Mouse (Mus musculus): ENCODE results near the gene Igf2bp3. TPM values are rescaled to one million over a fixed set of nuclear protein-coding genes. Genes with fewer than 3 reads are reported as not detected.

The Igf2bp3 gene
- polyA plus RNA-seq, 1 experiment from 2014 or later = 40.7 TPM

DNA sequence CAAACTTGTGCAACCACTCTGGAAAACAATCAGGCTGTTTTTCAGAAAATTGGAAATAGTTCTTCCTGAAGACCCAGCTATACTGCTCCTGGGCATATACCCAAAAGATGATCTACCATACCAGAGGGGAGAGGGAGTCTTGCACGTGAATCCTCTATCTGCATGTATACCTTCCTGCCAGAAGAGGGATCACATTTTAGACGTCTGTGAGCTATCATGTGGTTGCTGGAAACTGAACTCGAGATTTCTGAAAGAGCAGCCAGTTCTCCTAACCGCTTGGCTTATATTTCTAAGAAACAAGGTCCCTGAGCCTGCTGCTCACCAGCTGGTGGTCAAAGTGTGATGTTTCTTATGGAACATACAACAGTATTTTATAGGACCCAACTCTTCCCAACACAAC lies 146.4 kb downstream of the Igf2bp3 start:
- Histone ChIP-seq H3K9ac (ENCODE audit: low read length) (no peak overlapping the region), H3K4me3 (ENCODE audit: low read depth, low read length) (no peak overlapping the region), H3K9me3 (ENCODE audit: control insufficient read depth, low read length) (no peaks in the 10 kb centered on the region), H3K4me1 (replicated peaks; ENCODE audit: control insufficient read depth, insufficient read depth) (no peaks in the 10 kb centered on the region), H3K36me3 (ENCODE audit: control insufficient read depth, insufficient read depth, low read length) (no peaks in the 10 kb centered on the region), H3K4me2 (replicated peaks; ENCODE audit: low read depth) (no peak overlapping the region), H3K27me3 (ENCODE audit: control insufficient read depth, insufficient read depth, low read length) (no peaks in the 10 kb centered on the region), H3K27ac (replicated peaks) (no peak overlapping the region)
- no peak for TF ChIP-seq CTCF (IDR thresholded peaks at IDR 0.05; ENCODE audit: low read depth)
- WGBS = 26% methylated on average over 4 of the region's 4 CpGs
- DNase-seq (ENCODE audit: low spot score) (no peak), ATAC-seq (ENCODE audit: low FRiP score, low TSS enrichment) (no peak)

DNA sequence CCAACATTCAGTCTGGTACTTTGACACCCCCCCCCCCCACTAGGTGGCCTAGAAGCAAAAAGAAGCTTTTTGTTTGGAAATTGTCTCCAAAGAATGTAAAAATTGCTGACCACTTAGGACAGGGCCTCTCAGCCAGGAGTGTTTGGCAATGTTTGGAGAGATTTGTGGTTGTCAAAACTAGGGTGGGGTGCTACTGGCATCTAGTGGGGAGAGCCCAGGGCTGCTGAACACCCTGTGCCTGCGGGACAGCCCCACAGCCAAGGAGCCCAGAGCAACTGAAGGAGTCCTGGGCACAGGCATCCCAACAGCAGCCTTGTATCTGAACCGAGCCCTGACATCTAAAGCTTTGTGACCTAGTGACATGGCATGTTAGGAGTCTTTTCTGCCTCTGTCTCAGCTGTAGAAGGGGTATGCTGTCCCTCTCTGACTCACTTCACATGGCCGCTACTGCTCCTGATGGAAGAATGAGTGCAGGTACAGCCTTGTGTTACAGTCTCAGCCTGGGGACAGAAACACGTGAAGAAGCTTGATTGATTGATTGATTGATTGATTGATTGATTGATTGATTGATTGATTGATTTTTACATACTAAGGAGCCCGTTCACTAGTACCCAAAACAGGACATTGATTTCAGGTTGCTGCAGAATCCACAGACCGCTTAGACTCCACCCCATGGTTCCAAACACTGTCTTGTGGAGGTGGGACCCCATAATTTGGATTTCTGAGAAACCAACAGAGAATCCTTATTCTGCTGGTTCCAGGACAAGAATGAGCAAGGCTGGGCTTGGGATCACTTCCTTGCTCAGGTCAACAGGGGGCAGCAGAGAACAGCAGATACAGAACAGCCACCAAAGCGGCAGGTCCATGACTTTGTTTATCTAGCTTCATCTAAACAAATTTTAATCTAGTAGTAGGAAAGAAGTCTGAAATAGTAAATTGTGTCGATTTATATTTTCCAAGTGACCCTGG lies 157.4 kb downstream of the Igf2bp3 start:
- no peak; the same call in 1 of the 2 replicates for ATAC-seq (ENCODE audit: low FRiP score, low TSS enrichment)

DNA sequence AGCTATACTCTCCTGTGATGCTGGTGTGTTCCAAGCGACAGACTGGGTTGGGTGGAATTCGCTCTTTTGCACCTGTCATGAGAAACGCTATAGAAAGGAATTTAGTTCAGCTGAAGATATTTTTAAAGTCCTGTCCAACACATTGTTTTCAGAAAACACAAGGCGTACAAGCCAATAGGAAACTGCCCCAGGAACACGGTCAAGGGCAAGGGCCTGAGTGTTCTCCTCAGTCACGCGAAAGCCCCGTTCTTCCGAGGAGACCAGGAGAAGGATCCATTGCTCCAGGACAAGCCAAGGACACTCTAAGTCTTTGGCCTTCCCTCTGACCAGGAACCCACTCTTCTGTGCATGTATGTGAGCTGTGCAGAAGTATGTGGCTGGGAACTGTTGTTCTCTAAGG lies 158.7 kb downstream of the Igf2bp3 start:
- TF ChIP-seq EP300 (optimal IDR thresholded peaks at IDR 0.05) = no peak
- no peak for TF ChIP-seq CTCF (IDR thresholded peaks at IDR 0.05; ENCODE audit: low read depth)
- 81% methylated on average over 9 of the region's 9 CpGs for WGBS
- Histone ChIP-seq H3K36me3 (ENCODE audit: control insufficient read depth, insufficient read depth, low read length) (no peaks in the 10 kb centered on the region), H3K9ac (ENCODE audit: low read length) (no peak overlapping the region), H3K27ac (replicated peaks) (no peak overlapping the region), H3K4me2 (replicated peaks; ENCODE audit: low read depth) (no peak overlapping the region), H3K9me3 (ENCODE audit: control insufficient read depth, low read length) (no peaks in the 10 kb centered on the region), H3K4me1 (replicated peaks; ENCODE audit: control insufficient read depth, insufficient read depth) (no peaks in the 10 kb centered on the region), H3K27me3 (ENCODE audit: control insufficient read depth, insufficient read depth, low read length) (no peaks in the 10 kb centered on the region), H3K4me3 (ENCODE audit: low read depth, low read length) (no peak overlapping the region)
- DNase-seq (ENCODE audit: low spot score) = no peak
- no peak for ATAC-seq (ENCODE audit: low FRiP score, low TSS enrichment)

More for the DNA sequence above, 157.4 kb downstream of the Igf2bp3 start:
- Histone ChIP-seq H3K4me1 (replicated peaks; ENCODE audit: control insufficient read depth, insufficient read depth) (no peaks in the 10 kb centered on the region), H3K36me3 (ENCODE audit: control insufficient read depth, insufficient read depth, low read length) (no peaks in the 10 kb centered on the region), H3K4me3 (ENCODE audit: low read depth, low read length) (no peak overlapping the region), H3K27me3 (ENCODE audit: control insufficient read depth, insufficient read depth, low read length) (no peaks in the 10 kb centered on the region), H3K4me2 (replicated peaks; ENCODE audit: low read depth) (no peak overlapping the region), H3K9me3 (ENCODE audit: control insufficient read depth, low read length) (no peaks in the 10 kb centered on the region), H3K27ac (replicated peaks) (no peak overlapping the region), H3K9ac (ENCODE audit: low read length) (no peak overlapping the region)
- WGBS = 30% methylated on average over 8 of the region's 8 CpGs
- TF ChIP-seq EP300 (optimal IDR thresholded peaks at IDR 0.05) (no peak), CTCF (IDR thresholded peaks at IDR 0.05; ENCODE audit: low read depth) (peak; percentile 93)
- DNase-seq (ENCODE audit: low spot score) = peak; percentile 73

- DNase-seq (ENCODE audit: low spot score) (no peak), ATAC-seq (ENCODE audit: low FRiP score, low TSS enrichment) (no peak)
- no peak overlapping the region for H3K4me3 ChIP-seq (ENCODE audit: low read depth, low read length)
- no peaks in the 10 kb centered on the region for H3K4me1 ChIP-seq (replicated peaks; ENCODE audit: control insufficient read depth, insufficient read depth)
- H3K9me3 ChIP-seq (ENCODE audit: control insufficient read depth, low read length) = no peaks in the 10 kb centered on the region
- 48% methylated on average over 7 of the region's 7 CpGs for WGBS
- no peaks in the 10 kb centered on the region for H3K36me3 ChIP-seq (ENCODE audit: control insufficient read depth, insufficient read depth, low read length)
- H3K27ac ChIP-seq (replicated peaks) = no peak overlapping the region
- H3K9ac ChIP-seq (ENCODE audit: low read length) = no peak overlapping the region
- no peaks in the 10 kb centered on the region for H3K27me3 ChIP-seq (ENCODE audit: control insufficient read depth, insufficient read depth, low read length)
- TF ChIP-seq CTCF (IDR thresholded peaks at IDR 0.05; ENCODE audit: low read depth) (no peak), EP300 (optimal IDR thresholded peaks at IDR 0.05) (no peak)
- no peak overlapping the region for H3K4me2 ChIP-seq (replicated peaks; ENCODE audit: low read depth)
These were observed 159.5 kb downstream of the Igf2bp3 start for GRCm38 (mm10) chr6:49055256-49055733.

GRCm38 (mm10) chr6:49052191-49052590 lies 162.6 kb downstream of the Igf2bp3 start:
- no peak overlapping the region for H3K9ac ChIP-seq (ENCODE audit: low read length)
- H3K4me1 ChIP-seq (replicated peaks; ENCODE audit: control insufficient read depth, insufficient read depth) = no peaks in the 10 kb centered on the region
- DNase-seq (ENCODE audit: low spot score) = no peak
- H3K27me3 ChIP-seq (ENCODE audit: control insufficient read depth, insufficient read depth, low read length) = no peaks in the 10 kb centered on the region
- no peaks in the 10 kb centered on the region for H3K9me3 ChIP-seq (ENCODE audit: control insufficient read depth, low read length)
- no peak overlapping the region for H3K27ac ChIP-seq (replicated peaks)
- ATAC-seq (ENCODE audit: low FRiP score, low TSS enrichment) = no peak
- TF ChIP-seq CTCF (IDR thresholded peaks at IDR 0.05; ENCODE audit: low read depth) (no peak), EP300 (optimal IDR thresholded peaks at IDR 0.05) (no peak)
- H3K36me3 ChIP-seq (ENCODE audit: control insufficient read depth, insufficient read depth, low read length) = no peaks in the 10 kb centered on the region
- no peak overlapping the region for H3K4me2 ChIP-seq (replicated peaks; ENCODE audit: low read depth)
- 65% methylated on average over 5 of the region's 5 CpGs for WGBS
- H3K4me3 ChIP-seq (ENCODE audit: low read depth, low read length) = no peak overlapping the region
